Mouse (Mus musculus) frontal cortex, postnatal 25 days (tissue): ENCODE data around the gene Sulf2.

Experiments used
- DNase-seq, 2 experiments: peaks; one replicate each; pipeline ENCODE4 v3.0.0; 2022; ENCODE audit warnings: low spot score in 2 of 2

Gene Sulf2

DNA sequence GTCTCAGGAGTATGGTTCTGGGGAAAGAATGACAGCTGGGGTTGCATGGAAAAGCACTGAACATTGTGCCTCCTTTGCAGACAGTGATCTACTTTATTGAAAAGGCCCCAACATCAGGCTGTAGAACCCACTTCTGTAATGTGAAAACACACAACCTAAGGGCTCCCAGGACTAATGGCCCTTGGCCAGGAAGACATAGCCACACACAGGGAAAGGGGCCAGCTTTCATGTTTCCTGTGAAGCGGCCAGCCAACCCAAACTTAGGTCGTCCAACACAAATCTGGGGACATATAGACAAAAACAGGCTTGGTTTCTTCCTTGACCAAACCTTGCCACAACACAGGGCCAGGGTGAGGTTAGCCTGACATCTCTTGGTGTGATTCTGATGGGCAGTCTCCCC lies 35.5 kb downstream of the Sulf2 start:
- DNase-seq, result no peak

DNA sequence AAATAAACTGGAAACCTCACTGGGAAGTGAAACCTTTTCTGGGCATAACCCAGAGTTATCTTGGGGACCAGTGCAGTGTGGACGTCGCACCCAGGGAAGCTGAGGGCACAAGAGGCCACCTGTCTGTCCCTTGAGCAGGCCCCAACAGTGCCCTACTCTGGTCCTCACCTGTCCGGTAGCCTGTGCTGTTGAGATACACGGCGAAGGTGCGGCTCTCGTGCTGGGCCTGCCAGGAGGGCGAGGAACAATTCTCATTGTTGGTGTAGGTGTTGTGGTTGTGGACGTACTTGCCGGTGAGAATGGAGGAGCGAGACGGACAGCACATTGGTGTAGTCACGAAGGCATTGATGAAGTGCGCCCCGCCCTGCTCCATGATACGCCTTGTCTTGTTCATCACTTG lies 38.8 kb downstream of the Sulf2 start:
- no peak for DNase-seq

DNA sequence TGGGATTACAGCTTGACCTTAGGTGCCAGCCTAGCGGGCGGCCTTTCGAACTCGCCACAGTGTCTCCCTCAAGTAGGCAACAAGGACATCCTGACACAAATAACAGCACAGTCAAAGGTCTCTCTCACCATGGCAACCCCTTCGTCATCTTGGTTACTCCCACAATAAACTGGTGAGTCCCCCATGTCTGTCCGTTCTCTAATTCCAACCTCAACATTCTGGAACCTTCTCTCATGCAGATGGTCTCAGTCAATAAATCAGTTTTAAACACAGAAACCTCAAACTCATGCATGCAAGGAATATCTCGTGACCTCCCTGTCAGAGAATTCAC lies 39.2 kb downstream of the Sulf2 start:
- DNase-seq, result no peak

DNA sequence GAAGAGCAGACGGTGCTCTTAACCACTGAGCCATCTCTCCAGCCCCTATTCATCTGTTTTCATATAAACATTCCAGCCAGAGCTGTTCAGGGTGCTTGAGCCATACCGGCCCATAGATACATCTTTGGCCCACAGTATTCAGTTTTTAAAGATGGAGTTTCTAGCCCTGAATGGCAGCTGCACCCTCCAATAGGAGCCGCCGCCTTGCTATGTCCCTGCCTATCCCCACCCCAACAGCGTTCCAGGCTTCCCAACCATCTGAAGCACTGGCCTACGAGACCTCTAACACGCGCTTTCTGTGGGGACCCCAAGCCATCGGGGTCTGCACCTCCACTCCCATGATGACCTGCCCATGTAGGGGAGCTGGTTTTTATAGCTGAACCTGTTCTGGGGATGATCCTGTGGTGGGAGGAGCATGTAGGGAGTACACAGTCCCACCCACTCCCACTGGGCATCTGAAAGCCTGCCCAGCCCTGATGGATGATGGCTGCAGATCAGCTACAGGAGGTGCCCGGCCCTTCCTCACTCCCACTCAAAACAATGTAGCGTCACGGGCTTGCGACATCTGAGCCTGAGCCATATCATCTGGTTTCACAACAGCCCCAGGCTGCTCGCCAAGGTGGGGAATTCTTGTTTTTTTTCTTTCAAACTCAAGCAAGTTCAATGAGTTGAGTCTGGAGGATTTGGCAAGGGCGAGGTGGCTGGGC lies 39.7 kb downstream of the Sulf2 start:
- no peak for DNase-seq

DNA sequence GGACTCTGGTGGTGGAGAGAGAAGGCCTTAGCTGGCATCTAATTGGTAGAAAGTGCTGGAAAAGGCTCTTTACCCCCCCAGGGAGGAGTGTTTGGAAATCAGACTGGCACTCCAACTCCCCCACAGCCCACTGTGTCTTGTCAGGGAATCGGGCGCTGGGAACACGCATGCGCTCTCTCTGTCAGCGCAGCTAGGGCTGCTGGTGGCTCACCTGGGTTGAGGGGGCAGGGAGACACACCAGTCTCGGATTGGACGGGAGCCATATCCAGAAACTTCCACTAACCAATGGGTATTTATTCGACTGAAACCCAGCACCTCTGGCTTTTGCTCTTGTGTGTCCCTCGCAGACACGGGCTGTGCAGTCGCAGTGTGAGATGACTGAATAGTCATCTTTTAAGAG lies 42.5 kb downstream of the Sulf2 start:
- DNase-seq, result no peak

DNA sequence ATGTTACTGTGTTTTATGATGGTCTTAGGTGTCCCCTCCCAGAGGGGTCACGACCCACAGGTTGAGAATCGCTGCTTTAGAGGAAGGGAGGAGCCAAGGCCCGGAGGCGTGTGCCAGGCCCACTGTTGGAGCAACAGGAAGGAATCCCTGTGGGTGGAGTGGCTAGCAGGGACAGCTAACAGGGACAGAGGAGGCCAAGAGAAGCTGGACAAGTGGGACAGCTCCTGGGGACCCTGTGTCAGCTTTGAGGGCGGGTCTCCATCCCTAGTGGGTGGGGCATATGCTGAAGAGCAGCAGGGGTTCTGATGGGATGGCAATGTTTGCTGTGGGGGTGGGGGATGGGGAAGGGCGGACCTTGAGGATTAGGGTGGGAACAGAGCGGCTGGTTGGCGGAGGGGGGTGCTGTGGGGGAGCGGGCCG lies 43.6 kb downstream of the Sulf2 start:
- DNase-seq, result no peak

DNA sequence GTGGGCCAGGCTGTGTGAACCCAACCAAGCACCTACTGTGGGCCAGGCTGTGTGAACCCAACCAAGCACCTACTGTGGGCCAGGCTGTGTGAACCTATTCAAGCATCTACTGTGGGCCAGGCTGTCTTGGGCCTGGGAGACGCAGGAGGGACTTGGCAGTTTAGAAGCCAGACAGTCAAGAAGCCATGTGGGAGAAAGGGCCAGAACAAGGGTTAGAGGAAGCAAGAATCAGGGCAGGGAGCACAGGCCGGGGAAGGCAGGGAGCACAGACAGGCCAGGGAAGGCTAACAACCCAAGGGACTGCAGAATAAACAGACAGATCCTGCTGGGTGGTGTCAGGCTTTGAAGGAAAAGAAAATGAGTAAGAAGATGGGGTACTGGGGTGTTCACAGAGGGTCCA lies 44.2 kb downstream of the Sulf2 start:
- DNase-seq, result no peak

DNA sequence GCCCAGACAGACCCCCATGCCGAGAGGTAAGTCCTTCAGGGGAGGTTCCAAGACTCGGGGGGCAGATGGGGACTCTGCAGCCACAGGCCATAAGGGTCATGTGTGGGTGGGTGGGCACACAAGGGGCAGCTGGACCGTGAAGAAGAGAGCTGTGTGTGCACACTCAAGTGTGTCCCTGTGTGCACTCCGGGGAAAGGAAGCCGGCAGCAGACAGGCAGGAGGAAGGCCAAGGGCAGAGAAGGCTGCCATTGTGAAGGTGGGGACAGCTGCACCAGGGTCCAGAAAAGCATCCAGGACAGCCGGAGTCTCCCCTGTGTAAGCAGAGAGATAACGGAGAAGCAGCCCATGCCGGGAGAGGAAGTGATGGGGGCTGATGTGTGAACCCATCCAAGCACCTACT lies 44.7 kb downstream of the Sulf2 start:
- no peak for DNase-seq

DNA sequence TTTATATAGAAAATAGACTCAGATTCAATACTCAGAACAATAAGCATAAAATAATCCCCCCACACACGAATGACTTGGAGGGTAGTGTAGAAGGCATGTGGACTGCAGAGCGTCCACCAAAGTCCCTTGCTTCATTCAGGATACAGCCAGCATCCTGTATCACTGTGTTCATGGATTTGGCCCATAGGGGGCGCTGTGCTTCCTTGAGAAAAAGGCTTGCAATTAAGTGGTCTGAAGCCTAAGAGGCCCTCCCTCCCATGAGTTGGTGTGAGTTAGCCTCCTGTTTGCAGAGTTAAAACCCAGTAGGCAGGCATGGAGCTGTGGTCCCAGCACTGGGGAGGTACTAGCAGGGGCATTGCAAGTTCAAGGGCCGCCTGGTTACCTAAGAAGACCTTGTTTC lies 47.1 kb downstream of the Sulf2 start:
- peak; percentile 81 to 83 for DNase-seq

DNA sequence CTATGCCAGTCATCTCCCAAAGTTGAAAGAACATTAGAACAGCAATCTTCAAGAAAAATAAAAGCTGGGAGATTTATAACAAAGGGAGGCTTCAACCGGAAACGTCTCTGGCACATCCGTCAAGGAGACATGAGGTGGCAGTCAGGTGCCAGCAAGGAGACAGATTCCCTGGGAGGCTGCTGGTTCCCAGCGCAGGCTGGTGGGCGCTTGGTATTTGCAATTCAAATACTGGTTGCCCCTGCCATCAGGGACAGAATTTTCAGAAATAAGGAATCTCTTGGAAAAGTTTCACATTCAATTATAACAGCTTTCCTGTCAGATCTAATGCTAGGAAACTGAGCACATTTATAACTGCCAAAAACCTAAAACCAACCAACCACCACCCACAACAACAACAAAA lies 47.6 kb downstream of the Sulf2 start:
- no peak for DNase-seq

DNA sequence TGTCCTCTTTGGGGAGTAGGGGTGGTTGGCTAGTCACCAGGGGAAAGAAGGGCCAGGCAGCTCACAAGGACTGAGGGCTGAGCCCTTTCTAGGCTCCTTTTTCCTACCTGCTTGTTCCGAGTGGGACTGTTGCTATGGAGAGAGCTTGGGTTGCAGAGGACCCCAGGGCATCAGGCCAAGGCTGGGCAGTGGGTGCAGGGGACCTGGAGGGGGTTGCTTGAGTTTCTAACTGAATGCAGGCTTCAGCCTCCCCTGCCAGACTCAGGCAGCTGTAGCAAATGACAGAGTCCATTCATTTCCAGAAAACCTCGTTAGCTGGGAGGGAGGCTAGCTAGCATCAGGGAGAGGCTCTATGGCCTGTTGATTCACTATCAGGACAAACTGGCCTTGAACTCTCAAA lies 48.8 kb downstream of the Sulf2 start:
- DNase-seq, result no peak

DNA sequence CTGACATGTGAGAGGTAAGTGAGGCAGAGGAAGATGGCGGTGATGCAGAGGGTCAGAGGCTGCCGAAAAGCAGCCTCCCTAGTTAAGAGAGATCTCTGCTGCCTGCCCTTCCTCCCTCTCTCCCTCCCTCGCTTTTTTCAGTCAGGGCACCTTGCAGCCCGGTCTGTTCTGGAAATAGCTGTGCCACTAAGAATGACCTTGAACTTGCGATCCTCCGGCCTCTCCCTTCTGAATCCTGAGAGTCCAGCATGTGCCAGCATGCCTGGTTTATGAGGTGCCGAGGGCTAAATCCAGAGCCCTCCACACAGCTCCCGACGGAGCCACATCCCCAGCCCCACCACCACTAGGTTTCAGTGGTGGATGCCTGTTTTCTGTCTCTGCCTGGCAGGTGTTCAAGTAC lies 49.6 kb downstream of the Sulf2 start:
- no peak for DNase-seq

DNA sequence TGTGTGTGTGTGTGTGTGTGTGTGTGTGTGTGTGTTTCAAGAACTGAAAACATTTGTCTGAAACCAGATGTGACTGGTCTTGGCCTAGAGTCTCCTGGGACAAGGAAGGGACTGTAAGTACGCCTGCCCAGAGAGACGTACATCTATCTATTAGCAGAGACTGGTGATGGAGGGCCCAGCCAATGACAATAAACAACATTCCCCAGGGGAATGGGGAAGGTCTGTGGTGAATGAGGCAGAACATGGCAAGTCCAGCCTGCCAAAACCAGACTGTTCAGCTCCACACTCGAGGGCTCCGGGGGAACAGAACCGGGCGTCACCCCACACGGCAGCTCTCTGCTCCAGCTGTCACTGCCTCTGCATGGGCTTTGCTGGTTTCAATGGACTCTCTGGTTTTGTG lies 52.6 kb downstream of the Sulf2 start:
- DNase-seq, result no peak

DNA sequence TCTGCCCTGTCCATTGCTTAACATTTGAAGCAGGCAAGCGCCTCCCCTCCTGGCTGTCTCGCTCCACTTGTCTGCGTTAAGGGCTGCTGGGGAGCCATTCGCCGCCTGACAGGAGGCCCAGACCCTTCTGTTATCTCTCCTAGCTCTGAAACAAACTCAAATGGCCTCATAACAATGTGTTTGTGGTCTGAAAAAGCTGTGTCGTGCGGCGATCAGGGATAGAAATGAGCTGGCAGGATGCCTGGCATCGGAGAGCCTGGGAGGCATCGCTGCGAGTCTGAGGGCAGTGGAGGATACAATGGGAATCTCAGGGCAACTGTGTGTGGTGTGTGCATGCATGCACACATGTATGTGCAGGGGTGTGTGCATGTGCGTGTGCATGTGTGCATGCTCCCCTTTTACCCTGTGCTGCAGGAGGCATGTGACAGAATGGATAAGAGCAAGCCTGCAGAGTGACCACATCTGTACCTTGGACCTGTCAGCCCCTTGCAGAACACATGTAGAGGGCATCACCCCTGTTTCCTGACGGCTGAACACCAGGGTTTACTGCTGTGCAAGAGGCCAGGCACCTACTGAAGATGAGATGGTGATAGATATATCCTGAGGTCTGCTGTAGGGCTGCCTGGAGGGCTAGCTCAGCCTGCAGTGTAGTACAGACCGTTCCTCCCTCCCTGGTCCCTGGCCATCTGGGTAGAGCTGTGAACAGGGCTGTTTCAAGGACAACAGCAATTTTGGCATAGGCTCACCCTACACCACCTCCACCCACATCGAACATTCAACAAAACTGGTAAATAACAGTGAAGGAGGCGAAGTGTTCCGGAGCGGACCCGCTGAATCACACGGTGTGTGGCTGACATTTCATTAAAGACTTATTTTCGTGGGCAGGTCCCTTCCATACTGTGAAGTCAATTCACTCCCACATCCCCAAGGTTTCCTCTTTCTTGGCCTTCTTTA lies 54.9 kb downstream of the Sulf2 start:
- DNase-seq, result no peak

DNA sequence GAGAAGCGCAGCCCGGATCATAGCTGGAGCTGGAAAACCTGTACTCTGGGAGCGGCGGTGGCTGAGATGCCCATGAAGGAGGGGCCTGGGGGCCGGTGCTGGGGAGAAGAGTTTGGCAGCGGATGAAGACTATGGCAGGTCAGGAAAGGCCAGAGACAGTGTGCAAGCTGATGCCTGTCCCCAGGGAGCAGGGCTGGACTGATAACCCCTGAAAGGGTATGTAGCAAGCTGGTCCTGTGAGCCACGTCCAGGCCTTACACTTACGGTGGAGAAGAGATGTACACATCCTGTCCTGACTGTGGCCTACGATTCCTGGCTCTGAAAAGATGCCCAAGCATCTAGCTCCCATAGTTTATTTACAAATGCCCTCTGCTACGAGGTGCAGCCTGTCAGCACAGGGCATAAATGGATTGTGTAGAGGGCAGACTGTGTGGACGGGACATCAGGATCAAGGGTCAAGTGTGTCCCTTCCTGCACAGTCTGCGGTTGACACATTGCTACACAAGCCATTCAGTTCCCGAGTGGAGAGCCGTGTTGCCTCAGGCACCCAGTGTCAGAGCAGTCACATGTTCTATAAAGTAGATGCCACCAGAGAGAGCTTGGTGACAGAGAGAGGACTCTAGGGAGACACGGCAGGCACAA lies 57.0 kb downstream of the Sulf2 start:
- DNase-seq, result no peak

DNA sequence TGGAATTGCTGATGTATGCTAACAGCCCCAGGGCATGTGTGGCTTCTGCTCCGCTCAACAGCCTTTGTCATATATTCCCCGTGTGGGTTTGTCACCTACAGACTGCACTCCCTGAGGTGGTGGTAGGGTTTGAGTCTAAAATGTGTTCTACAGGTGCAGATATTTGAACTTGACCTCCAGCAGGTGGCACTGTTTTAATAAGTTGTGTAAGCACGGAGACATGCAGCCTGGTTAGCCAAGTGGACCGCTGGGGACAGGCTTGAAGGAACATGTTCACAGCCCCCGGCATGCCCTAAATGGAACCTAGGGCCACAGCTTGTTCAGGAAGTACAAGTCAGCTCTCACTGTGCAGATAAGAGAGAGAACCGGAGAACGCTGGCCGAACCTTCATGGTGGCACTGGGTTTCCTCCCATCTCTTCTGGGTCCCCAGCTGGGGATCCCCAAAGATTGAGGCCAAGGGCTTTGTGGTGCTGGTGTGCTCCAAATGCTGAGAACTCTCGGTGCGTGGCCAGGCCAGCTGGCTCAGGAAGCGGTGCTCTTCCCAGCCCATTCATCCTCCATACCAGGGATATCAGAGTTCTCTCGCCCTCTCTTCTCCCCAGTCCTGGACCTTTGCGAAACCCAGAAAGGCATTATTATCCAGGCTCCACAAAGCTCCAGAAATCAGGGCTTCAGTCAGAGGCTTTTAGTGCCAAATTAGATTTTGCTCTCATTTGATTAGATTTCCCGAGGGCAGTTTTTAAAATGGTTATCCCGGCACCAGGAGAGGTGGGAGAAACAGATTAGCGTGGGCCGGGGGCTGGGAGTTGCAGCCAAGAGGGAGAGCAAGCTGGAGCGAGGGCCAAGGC lies 57.8 kb downstream of the Sulf2 start:
- no peak for DNase-seq

DNA sequence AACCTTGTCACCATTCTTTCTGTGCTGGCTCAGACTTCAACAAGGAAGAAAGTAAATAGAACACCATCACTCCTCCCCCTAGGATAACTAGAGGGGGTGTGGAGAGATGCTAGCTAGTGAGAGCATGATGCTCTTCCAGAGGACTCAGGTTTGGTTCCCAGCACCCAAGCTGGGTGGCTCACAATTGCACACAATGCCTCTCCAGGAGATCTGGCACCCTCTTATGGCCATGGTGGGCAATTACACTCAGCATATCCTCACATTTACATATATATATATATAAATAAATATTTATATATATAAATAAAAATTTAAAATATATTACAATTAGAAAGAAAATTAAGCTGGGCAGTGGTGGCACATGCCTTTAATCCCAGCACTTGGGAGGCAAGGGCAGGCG lies 58.6 kb downstream of the Sulf2 start:
- no peak for DNase-seq

DNA sequence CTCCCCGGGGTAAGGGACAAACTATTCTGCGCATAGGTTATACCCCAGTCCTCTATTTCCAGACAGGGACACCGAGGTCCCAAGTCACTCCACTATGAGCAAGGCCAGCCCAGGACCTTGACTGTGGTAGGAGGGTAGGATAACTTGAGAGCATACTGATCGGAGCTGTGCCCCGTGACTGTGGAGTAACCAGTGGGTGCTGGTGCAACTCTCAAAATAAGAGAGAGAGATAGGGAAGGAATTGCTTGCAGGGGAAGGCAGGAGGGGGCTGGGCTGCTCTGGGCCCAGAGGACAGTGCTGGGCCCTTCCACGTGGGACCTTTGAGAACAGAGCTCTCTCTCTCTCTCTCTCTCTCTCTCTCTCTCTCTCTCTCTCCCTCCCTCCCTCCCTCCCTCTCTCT lies 59.2 kb downstream of the Sulf2 start:
- no peak for DNase-seq

DNA sequence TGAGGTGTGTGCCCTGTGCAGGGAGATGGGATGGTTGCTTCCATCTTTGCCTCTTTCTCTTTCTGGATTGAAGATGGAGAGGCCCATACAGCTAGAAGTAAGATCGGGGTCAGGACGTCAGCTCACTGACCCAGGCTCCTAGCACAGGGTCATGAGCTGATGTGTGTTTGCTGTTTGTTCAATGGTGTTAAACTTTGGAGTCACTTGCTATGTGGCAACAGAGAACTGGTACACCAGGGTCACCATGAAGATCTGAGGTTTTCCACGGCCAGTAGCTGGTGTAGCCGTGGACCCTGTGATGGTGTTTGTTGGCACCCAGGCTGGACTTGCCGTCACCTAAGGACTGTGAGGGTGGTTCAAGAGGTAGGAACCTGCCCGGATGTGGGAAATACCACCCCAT lies 63.1 kb downstream of the Sulf2 start:
- DNase-seq, result no peak

DNA sequence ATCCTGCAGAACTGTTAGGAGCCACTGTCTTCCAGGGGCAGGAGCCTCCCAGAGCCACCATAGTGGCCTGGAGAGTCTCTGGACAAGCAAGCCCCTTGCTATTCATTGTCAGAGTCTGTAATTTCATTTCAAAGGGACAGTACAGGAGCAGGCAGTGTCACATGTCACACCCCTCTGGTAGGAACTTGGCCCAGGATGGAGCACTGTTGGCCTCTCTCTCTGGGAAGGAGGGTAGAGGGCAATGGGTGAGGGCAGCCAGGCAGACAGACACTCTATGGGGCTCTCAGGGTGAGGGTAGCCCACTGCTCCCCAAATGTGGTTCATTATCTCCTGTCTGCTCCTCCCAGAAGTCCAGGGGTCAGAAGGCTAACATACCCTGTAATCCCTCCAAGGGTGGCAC lies 63.9 kb downstream of the Sulf2 start:
- no peak for DNase-seq

DNA sequence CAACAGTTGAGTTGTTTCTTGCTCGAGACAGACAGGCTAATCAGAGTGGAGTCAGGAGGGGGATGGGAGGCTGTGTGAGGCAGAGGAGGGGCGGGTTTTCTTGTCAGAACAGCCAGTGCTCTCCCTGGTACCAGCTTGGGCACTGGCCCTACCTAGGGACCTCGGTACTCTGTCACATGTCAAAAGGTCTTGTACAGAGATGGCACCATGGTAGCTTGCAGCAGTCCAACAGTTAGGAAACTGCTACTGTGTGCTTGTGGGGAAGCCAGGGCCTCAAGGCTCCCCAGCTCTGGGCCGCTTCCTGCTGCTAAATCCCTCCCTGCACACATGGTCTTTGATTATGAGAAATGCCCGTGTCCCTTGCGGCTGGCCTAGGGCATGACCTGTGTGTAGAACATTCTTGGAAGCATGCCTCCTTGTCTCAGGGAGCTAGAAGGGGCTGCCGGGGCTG lies 65.3 kb downstream of the Sulf2 start:
- DNase-seq, result no peak

DNA sequence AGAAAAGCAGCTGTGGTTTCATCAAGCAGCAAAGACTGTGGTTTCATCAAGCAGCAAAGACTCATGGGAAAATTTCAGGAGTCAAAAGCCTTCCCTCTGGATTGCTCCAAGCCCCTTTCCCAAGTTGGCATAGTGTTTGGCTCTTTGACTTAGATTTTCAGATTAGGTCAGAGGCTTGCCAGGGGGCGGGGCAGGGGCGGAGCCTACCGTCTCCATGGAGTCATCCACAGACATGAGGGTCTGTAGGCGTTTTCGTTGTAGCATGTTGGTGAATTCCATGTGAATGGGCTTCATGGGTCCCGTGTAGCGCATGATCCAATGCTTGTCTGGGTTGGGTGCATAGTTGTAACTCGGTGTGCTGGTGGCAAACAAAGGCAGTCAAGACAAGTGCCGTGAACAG lies 66.5 kb downstream of the Sulf2 start:
- DNase-seq, result no peak
